Mouse (Mus musculus) neural tube, embryonic 14.5 days (tissue): Measurements from ENCODE around the gene Kif19a. TPM values are rescaled to one million over a fixed set of nuclear protein-coding genes. Genes with fewer than 3 reads are reported as not detected.

Experiments used
- ATAC-seq: fragments of 200-750 bp; cut with Nextera tagmentation; 2 replicates; pipeline ENCODE4 v1.8.0; 2017; ENCODE audit warnings: low read depth, mild to moderate bottlenecking, moderate TSS enrichment, moderate library complexity
- H3K27ac ChIP-seq: fragments of 300-500 bp; sonication (generic); 2 replicates; pipeline ENCODE4 v1.5.1; 2014; ENCODE audit warnings: low read depth, mild to moderate bottlenecking, control low read depth, low read length, moderate library complexity, mixed read lengths
- H3K27me3 ChIP-seq: fragments of 300-500 bp; sonication (generic); 2 replicates; pipeline ENCODE4 v1.6.1; 2014; ENCODE audit warnings: low read length; ENCODE audit not compliant: control insufficient read depth, insufficient read depth
- H3K36me3 ChIP-seq: fragments of 300-500 bp; sonication (generic); 2 replicates; pipeline ENCODE4 v1.6.1; 2014; ENCODE audit warnings: low read length, mixed read lengths; ENCODE audit not compliant: control insufficient read depth, insufficient read depth
- H3K4me1 ChIP-seq: fragments of 300-500 bp; sonication (generic); 2 replicates; pipeline ENCODE4 v1.6.1; 2014; ENCODE audit warnings: low read length; ENCODE audit not compliant: control insufficient read depth, insufficient read depth
- H3K4me2 ChIP-seq: fragments of 300-500 bp; sonication (generic); 2 replicates; pipeline ENCODE4 v1.6.1; 2014; ENCODE audit warnings: mild to moderate bottlenecking, low read depth, low read length, control low read depth
- H3K4me3 ChIP-seq: fragments of 300-500 bp; sonication (generic); 2 replicates; pipeline ENCODE4 v1.5.1; 2014; ENCODE audit warnings: low read depth, low read length, control low read depth, mixed read lengths
- H3K9ac ChIP-seq: fragments of 300-500 bp; sonication (generic); replicated peaks from 2 replicates; pipeline ENCODE4 v1.6.1; 2014; ENCODE audit warnings: low read depth, mild to moderate bottlenecking, control low read depth, low read length, mixed read lengths
- H3K9me3 ChIP-seq: fragments of 300-500 bp; sonication (generic); 2 replicates; pipeline ENCODE4 v1.6.1; 2016; ENCODE audit warnings: low read length; ENCODE audit not compliant: control insufficient read depth
- WGBS: fragments of 180-500 bp; shearing (Covaris S2); extraction: QIAGEN DNeasy Blood & Tissue Kit; methylation state at CpG from one replicate; pipeline ENCODE4 v1.1.7; 2014; 5-methylcytosine and 5-hydroxymethylcytosine counted together
- polyA plus RNA-seq: library from polyadenylated mRNA; unstranded; fragments of >200 nt; fragmentation: Nextera tagmentation; extraction: Ambion mirVana; gene quantifications from 2 replicates; pipeline ENCODE4 v1.2.1, GENCODE M21; 2014

Gene Kif19a
- polyA plus RNA-seq, 1 experiment from 2014 or later, result 0.56 TPM

DNA sequence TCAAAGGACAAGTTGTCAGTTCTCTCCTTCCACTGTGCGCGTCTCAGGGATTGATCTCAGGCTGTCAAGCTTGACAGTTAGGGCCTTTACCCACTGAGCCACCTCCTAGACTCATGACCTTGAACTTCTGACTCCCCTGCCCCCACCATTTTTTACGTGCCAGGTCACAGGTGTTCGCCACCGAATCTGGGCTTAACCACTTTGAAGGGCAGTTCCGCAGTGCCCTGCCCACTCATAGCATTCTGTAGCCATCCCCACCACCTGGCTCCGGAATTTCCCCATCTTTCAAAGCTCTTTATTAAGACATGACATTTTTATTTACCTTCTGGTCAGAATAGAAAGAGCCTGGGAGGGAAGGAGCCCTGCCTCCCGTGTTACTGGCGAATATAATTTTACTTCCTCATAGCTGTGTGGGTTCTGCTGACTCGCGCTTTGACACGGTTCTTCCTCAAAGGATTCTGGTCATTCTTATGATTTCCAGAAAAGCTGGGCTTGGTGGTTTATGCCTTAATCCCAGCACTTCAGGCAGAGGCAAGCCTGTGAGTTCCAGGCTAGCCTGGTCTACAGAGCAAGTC, 17.5 kb upstream of the Kif19a start:
- Histone ChIP-seq H3K4me2 (no peak overlapping the region), H3K36me3 (no peaks in the 10 kb centered on the region), H3K4me1 (no peaks in the 10 kb centered on the region), H3K4me3 (no peak overlapping the region), H3K27me3 (no peaks in the 10 kb centered on the region), H3K9me3 (no peaks in the 10 kb centered on the region), H3K27ac (no peak overlapping the region), H3K9ac (no peak overlapping the region)
- WGBS, result 69% methylated on average over 12 of the region's 12 CpGs
- ATAC-seq, result no peak

DNA sequence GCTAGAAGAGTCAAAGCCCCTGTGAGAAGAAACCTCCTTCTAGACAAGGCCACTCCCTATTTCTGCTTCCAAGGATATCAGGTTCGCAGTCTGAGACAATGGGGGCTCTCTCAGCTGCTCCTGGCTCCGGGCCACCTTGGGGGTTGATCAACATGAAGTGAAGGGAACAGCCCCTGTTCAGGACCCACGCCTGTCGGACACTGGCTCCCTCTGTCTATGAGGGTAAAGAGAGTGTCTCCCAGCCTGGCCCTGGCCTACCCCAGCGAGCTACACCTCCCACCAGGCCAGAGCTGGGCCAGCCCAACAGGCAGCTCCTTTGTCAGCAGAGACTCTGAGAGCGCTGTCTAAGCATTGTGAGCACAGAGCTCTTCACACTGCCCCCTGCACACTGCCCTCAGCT, 4.7 kb downstream of the Kif19a start:
- no peak overlapping the region for H3K27ac ChIP-seq
- no peaks in the 10 kb centered on the region for H3K36me3 ChIP-seq
- ATAC-seq, result peak; percentile 58; the same call in 1 of the 2 replicates
- H3K4me1 ChIP-seq, result no peaks in the 10 kb centered on the region
- H3K4me2 ChIP-seq, result no peak overlapping the region
- H3K9me3 ChIP-seq, result no peaks in the 10 kb centered on the region
- no peak overlapping the region for H3K9ac ChIP-seq
- H3K27me3 ChIP-seq, result peaks cover 3% of the 10 kb centered on the region; the same call in 1 of the 2 replicates
- H3K4me3 ChIP-seq, result no peak overlapping the region
- 37% methylated on average over 6 of the region's 6 CpGs for WGBS

GRCm38 (mm10) chr11:114771896-114772295, 6.7 kb downstream of the Kif19a start:
- Histone ChIP-seq H3K4me1 (no peaks in the 10 kb centered on the region), H3K4me3 (no peak overlapping the region), H3K4me2 (no peak overlapping the region), H3K9me3 (no peaks in the 10 kb centered on the region), H3K27ac (no peak overlapping the region), H3K9ac (no peak overlapping the region), H3K27me3 (no peaks in the 10 kb centered on the region), H3K36me3 (no peaks in the 10 kb centered on the region)
- WGBS, result 87% methylated on average over 2 of the region's 2 CpGs
- no peak for ATAC-seq

DNA sequence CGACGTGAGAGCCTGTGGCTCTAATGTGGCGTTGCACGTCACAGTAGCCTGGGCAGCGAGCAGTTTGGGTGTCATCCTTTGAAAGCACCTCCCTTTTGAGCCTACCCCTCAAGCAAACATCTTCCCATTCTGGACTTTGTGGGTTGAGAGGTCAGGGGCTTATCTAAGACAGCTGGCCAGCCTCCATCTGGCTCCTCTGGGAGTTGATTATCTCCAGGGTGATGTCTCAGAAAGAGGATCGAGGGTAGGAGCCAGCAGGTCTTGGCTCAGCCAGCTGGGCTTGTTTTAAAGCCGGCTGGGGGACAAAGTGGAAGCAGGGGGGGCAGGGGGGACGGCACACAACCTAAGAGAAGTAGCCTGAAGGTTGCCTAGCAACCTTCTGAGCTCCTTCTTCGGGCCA, 14.9 kb downstream of the Kif19a start:
- no peaks in the 10 kb centered on the region for H3K27me3 ChIP-seq
- WGBS, result 47% methylated on average over 9 of the region's 9 CpGs
- no peak overlapping the region for H3K4me2 ChIP-seq
- no peak overlapping the region for H3K27ac ChIP-seq
- peaks cover 5% of the 10 kb centered on the region for H3K4me1 ChIP-seq
- no peak overlapping the region for H3K4me3 ChIP-seq
- no peak for ATAC-seq
- H3K36me3 ChIP-seq, result no peaks in the 10 kb centered on the region
- no peaks in the 10 kb centered on the region for H3K9me3 ChIP-seq
- H3K9ac ChIP-seq, result no peak overlapping the region

GRCm38 (mm10) chr11:114785892-114786291, 20.7 kb downstream of the Kif19a start:
- Histone ChIP-seq H3K27ac (no peak overlapping the region), H3K36me3 (no peaks in the 10 kb centered on the region), H3K27me3 (peaks cover 3% of the 10 kb centered on the region; the same call in 1 of the 2 replicates), H3K9ac (peak overlapping the region; percentile 47), H3K4me1 (no peaks in the 10 kb centered on the region), H3K4me3 (peak overlapping the region; percentile 19; the same call in 1 of the 2 replicates), H3K9me3 (no peaks in the 10 kb centered on the region), H3K4me2 (peak overlapping the region; percentile 47)
- WGBS, result 51% methylated on average over 10 of the region's 10 CpGs
- ATAC-seq, result no peak

DNA sequence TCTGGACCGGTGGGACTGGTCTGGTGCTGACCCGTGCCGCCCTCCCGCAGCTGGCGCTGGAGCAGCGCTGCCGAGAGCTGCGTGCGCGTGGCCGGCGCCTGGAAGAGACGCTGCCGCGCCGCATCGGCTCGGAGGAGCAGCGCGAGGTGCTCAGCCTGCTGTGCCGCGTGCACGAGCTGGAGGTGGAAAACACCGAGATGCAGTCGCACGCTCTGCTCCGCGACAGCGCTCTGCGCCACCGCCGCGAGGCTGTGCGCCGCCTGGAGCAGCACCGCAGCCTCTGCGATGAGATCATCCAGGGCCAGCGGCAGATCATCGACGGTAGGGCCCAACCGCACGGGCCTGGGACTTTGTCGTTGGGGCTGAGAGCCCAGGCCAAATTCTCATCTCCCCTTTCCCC, 21.1 kb downstream of the Kif19a start:
- Histone ChIP-seq H3K27ac (no peak overlapping the region), H3K9me3 (no peaks in the 10 kb centered on the region), H3K36me3 (no peaks in the 10 kb centered on the region), H3K4me1 (no peaks in the 10 kb centered on the region), H3K4me3 (peak overlapping the region; percentile 19), H3K4me2 (peak overlapping the region; percentile 47), H3K9ac (peak overlapping the region; percentile 47), H3K27me3 (peaks cover 3% of the 10 kb centered on the region; the same call in 1 of the 2 replicates)
- 2% methylated on average over 43 of the region's 43 CpGs for WGBS
- peak; percentile 57; the same call in 1 of the 2 replicates for ATAC-seq

- H3K9ac ChIP-seq, result no peak overlapping the region
- H3K36me3 ChIP-seq, result no peaks in the 10 kb centered on the region
- ATAC-seq, result no peak
- H3K27me3 ChIP-seq, result peaks cover 3% of the 10 kb centered on the region; the same call in 1 of the 2 replicates
- 80% methylated on average over 3 of the region's 3 CpGs for WGBS
- no peak overlapping the region for H3K4me3 ChIP-seq
- H3K27ac ChIP-seq, result no peak overlapping the region
- no peaks in the 10 kb centered on the region for H3K9me3 ChIP-seq
- no peak overlapping the region for H3K4me2 ChIP-seq
- peaks cover 7% of the 10 kb centered on the region for H3K4me1 ChIP-seq
Observed at GRCm38 (mm10) chr11:114787611-114788010, 22.4 kb downstream of the Kif19a start.

- peak overlapping the region; percentile 41 for H3K4me2 ChIP-seq
- peak; percentile 56; the same call in 1 of the 2 replicates for ATAC-seq
- H3K36me3 ChIP-seq, result no peaks in the 10 kb centered on the region
- peaks cover 3% of the 10 kb centered on the region; the same call in 1 of the 2 replicates for H3K27me3 ChIP-seq
- H3K9me3 ChIP-seq, result no peaks in the 10 kb centered on the region
- H3K27ac ChIP-seq, result no peak overlapping the region
- H3K4me3 ChIP-seq, result no peak overlapping the region
- H3K4me1 ChIP-seq, result peaks cover 13% of the 10 kb centered on the region
- 10% methylated on average over 30 of the region's 30 CpGs for WGBS
- no peak overlapping the region for H3K9ac ChIP-seq
Observed at GRCm38 (mm10) chr11:114789061-114789714, 24.0 kb downstream of the Kif19a start.

DNA sequence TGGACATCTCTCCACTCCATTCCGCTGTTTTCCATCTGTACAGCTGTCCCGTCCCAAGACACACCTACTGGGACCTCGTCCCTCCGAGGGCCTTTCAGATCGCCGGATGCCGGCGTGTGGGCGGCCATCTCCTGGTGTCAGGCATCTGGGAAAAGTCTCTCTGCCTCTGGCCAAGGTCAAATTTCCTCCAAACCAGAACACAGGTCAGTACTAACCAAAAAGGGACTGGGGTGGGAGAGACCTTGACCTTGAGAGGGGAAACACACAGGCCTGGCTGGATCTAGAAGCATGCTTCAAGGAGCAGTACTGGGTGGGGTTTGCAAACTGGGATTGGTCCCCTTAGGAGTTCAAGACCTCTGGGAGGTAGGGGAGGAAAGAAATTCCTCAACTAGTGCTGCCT, 24.5 kb downstream of the Kif19a start:
- Histone ChIP-seq H3K4me3 (no peak overlapping the region), H3K9ac (no peak overlapping the region), H3K27me3 (peaks cover 3% of the 10 kb centered on the region; the same call in 1 of the 2 replicates), H3K36me3 (no peaks in the 10 kb centered on the region), H3K4me2 (no peak overlapping the region), H3K27ac (no peak overlapping the region), H3K9me3 (no peaks in the 10 kb centered on the region), H3K4me1 (peaks cover 13% of the 10 kb centered on the region)
- 54% methylated on average over 9 of the region's 9 CpGs for WGBS
- no peak for ATAC-seq
